Mouse (Mus musculus): Measurements from ENCODE around the gene Jag2.

DNA sequence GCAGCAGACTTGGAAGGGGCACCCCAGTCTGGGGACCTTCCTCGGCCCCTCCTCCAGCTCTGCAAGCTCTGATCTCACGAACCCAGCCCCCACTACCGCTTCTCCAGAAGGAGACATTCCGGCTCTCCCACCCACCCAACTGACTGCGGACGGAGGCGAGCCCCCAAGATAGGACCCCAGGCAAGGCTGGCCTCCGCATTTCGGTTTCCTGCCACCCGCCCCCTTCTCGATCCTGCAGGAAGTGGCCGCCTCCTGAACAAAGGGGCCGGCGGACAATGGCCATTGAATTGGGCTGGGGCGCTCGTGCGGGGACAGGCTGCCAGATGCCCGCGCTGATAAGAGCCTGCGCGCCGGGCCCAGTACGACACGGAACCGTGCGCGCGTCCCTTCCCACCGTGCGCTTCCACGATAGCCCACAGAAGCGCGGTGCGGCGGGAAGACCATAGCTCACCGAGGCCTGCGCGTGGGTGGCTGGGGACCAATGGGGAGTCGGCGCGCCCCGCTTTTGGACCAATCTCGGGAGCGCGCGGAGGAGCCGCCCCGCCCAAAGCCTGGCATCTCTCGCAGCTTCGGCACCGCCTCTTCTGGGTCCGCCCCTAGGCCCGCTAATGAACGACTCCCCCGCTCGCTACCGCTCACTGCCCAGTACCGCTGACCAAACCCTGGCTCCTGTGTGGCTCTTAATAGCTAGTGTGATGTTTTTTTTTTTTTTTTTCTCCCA is 20.6 kb upstream of the Jag2 start:
- TF ChIP-seq CTCF (conservative IDR thresholded peaks at IDR 0.05; ENCODE audit: low read length) (no peak), POU5F1 (IDR thresholded peaks at IDR 0.05; ENCODE audit: borderline replicate concordance, low read length) (no peak)

Data from E14TG2a.4 (cell line).